Mouse (Mus musculus): ENCODE results near the gene Nenf. TPM values are rescaled to one million over a fixed set of nuclear protein-coding genes. Genes with fewer than 3 reads are reported as not detected.

Gene Nenf
- polyA plus RNA-seq, 1 experiment from 2014 or later: 70.5 TPM

DNA sequence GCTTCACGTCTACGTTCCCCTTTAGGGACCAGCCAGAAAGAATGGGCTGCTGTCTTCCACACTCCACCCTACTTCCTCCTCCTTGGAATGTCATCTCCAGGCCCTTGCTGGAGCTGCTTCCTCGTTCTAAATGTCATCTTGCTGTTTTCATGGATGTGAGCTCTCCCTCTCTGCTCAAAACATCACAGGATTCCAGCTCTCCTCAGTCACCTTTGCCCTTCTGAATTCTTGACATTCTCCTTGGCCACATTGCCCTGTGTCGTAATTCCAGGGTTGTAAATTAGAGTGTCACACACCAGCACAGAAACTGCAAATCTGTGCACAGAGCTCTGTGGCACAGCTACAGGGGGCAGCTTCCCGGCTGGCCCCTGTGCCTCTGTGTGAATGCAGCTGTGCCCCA lies 50.1 kb downstream of the Nenf start:
- Histone ChIP-seq H3K4me3 (ENCODE audit: low read depth, low read length) (no peak overlapping the region), H3K9ac (ENCODE audit: low read length) (no peak overlapping the region), H3K4me2 (no peak overlapping the region), H3K27me3 (ENCODE audit: control insufficient read depth, insufficient read depth, low read length) (no peaks in the 10 kb centered on the region; the same call in 1 of the 2 replicates), H3K27ac (ENCODE audit: low read depth, low read length) (no peak overlapping the region), H3K36me3 (ENCODE audit: control insufficient read depth, insufficient read depth, low read length) (no peaks in the 10 kb centered on the region), H3K4me1 (ENCODE audit: control insufficient read depth, insufficient read depth, low read length) (no peaks in the 10 kb centered on the region), H3K9me3 (ENCODE audit: control insufficient read depth, low read length) (no peaks in the 10 kb centered on the region)
- no peak for ATAC-seq (ENCODE audit: low FRiP score)
- DNase-seq (ENCODE audit: low spot score, missing footprints): no peak
- WGBS: 47% methylated on average over 5 of the region's 5 CpGs

DNA sequence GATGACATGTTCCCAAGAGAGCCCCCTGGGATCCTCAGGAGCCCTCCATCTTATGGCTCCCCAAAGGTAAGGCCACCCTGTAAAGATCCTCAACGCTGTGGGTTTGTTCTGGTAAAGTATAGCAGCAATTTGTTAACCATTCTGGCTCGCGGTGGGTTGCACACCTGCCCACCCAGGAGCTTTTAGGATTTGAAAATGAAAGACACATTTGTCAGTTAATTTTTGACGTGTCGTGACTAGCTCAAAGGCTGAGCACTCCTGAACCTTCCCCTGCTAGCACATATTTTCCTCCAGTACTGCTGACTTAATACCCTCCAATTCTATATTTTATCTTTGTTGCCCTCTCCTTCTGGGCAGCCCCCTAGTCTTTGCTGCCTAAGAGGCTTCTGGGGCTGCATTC lies 50.8 kb downstream of the Nenf start:
- no peak for DNase-seq (ENCODE audit: low spot score, missing footprints)
- Histone ChIP-seq H3K27me3 (ENCODE audit: control insufficient read depth, insufficient read depth, low read length) (no peaks in the 10 kb centered on the region; the same call in 1 of the 2 replicates), H3K36me3 (ENCODE audit: control insufficient read depth, insufficient read depth, low read length) (no peaks in the 10 kb centered on the region), H3K9me3 (ENCODE audit: control insufficient read depth, low read length) (no peaks in the 10 kb centered on the region), H3K27ac (ENCODE audit: low read depth, low read length) (no peak overlapping the region), H3K4me1 (ENCODE audit: control insufficient read depth, insufficient read depth, low read length) (no peaks in the 10 kb centered on the region), H3K9ac (ENCODE audit: low read length) (no peak overlapping the region), H3K4me2 (no peak overlapping the region), H3K4me3 (ENCODE audit: low read depth, low read length) (no peak overlapping the region)
- WGBS: 91% methylated on average over 5 of the region's 5 CpGs
- no peak for ATAC-seq (ENCODE audit: low FRiP score)

DNA sequence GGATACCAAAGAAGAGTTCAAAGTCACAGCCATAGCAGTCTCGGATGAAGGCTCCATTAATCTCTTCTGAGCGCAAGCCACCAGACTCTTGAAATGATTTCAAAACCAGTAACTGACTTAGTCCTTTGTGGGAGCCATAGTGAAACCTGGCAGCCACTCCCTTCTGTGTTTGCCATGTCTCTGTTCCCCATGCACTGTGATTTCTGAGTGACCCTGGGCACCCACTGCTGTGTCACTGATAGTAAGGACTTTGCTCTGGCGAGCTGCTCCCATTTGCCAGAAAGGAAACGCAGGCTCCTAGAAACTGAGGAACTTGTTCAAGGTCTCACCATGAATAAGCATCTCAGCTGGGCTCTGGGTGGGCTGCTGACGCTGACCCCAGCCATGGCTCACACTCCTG lies 54.5 kb downstream of the Nenf start:
- Histone ChIP-seq H3K27ac (ENCODE audit: low read depth, low read length) (no peak overlapping the region), H3K9ac (ENCODE audit: low read length) (no peak overlapping the region), H3K27me3 (ENCODE audit: control insufficient read depth, insufficient read depth, low read length) (no peaks in the 10 kb centered on the region; the same call in 1 of the 2 replicates), H3K4me2 (no peak overlapping the region), H3K4me3 (ENCODE audit: low read depth, low read length) (no peak overlapping the region), H3K9me3 (ENCODE audit: control insufficient read depth, low read length) (no peaks in the 10 kb centered on the region), H3K36me3 (ENCODE audit: control insufficient read depth, insufficient read depth, low read length) (no peaks in the 10 kb centered on the region), H3K4me1 (ENCODE audit: control insufficient read depth, insufficient read depth, low read length) (peaks cover 4% of the 10 kb centered on the region)
- no peak for ATAC-seq (ENCODE audit: low FRiP score)
- no peak for DNase-seq (ENCODE audit: low spot score, missing footprints)
- WGBS: 88% methylated on average over 5 of the region's 5 CpGs

DNA sequence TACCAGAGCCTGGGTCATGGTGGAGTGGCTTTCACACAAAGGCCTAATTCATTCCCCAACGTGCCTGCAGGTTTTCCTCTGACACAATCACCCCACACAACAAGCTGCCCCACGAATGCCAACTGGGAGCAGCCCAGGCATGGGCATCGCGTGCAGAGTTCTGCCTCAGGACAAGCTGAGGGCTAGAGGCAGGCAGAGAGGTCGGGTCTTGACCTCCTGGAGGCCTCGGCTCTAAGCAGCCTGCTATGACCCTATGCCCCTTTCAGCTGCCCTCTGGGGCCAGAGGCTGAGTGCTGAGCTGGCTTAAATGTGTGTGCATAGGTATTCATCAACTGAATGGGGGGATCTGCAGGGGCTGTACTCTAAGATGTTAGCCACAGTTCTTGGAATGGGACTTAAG lies 56.1 kb downstream of the Nenf start:
- no peak overlapping the region for H3K9ac ChIP-seq (ENCODE audit: low read length)
- no peaks in the 10 kb centered on the region; the same call in 1 of the 2 replicates for H3K27me3 ChIP-seq (ENCODE audit: control insufficient read depth, insufficient read depth, low read length)

DNA sequence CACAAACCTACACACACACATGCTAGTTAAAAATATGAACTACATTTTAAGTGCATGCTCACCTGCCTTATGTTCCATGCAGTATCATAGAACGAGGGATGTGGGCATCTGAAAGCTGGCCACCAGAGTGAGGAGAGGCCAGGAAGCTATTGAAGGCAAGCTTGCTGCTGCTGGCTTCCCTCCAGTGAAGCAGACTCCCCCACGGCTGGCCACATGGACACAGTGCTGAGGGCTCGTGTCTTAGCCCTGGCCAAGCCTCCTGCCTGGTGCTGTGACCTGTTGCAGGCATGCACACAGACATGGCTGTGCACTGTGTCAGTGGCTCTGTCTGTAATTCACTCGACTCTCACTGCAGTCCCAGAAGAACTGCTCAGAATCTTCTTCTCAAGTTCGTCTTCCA lies 58.3 kb downstream of the Nenf start:
- no peak overlapping the region for H3K4me2 ChIP-seq
- ATAC-seq (ENCODE audit: low FRiP score) (no peak), DNase-seq (ENCODE audit: low spot score, missing footprints) (peak; percentile 49)
- no peak overlapping the region for H3K27ac ChIP-seq (ENCODE audit: low read depth, low read length)
- no peaks in the 10 kb centered on the region; the same call in 1 of the 2 replicates for H3K27me3 ChIP-seq (ENCODE audit: control insufficient read depth, insufficient read depth, low read length)
- no peak overlapping the region for H3K4me3 ChIP-seq (ENCODE audit: low read depth, low read length)
- H3K9me3 ChIP-seq (ENCODE audit: control insufficient read depth, low read length): no peaks in the 10 kb centered on the region
- no peak overlapping the region for H3K9ac ChIP-seq (ENCODE audit: low read length)
- peaks cover 4% of the 10 kb centered on the region for H3K4me1 ChIP-seq (ENCODE audit: control insufficient read depth, insufficient read depth, low read length)
- H3K36me3 ChIP-seq (ENCODE audit: control insufficient read depth, insufficient read depth, low read length): no peaks in the 10 kb centered on the region
- WGBS: 79% methylated on average over 5 of the region's 5 CpGs

More for the DNA sequence above, 56.1 kb downstream of the Nenf start:
- H3K9me3 ChIP-seq (ENCODE audit: control insufficient read depth, low read length): no peaks in the 10 kb centered on the region
- H3K4me3 ChIP-seq (ENCODE audit: low read depth, low read length): no peak overlapping the region
- 16% methylated on average over 6 of the region's 6 CpGs for WGBS
- DNase-seq (ENCODE audit: low spot score, missing footprints) (peak; percentile 86), ATAC-seq (ENCODE audit: low FRiP score) (no peak)
- no peaks in the 10 kb centered on the region for H3K36me3 ChIP-seq (ENCODE audit: control insufficient read depth, insufficient read depth, low read length)
- no peak overlapping the region for H3K4me2 ChIP-seq
- no peak overlapping the region for H3K27ac ChIP-seq (ENCODE audit: low read depth, low read length)
- peaks cover 4% of the 10 kb centered on the region for H3K4me1 ChIP-seq (ENCODE audit: control insufficient read depth, insufficient read depth, low read length)

DNA sequence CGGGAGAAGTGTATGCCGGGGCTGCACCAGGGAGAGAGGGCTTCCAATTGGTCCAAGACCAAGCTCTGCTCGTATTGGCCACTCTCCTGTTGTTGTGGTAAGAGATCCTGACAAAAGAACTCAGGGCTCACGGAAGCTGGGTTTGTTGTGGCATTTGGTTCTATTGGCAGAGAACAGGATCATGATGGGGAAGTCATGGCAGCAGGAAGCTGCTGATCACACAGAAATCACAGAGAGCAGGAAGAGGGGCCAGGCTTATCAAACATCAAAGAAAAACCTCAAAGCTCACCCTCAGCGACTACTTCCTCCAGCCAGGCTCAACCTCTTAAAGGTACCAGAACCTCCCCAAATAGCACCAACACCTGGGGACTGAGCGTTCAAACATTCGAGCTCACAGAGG lies 58.9 kb downstream of the Nenf start:
- H3K27me3 ChIP-seq (ENCODE audit: control insufficient read depth, insufficient read depth, low read length): no peaks in the 10 kb centered on the region; the same call in 1 of the 2 replicates
- no peaks in the 10 kb centered on the region for H3K9me3 ChIP-seq (ENCODE audit: control insufficient read depth, low read length)
- H3K36me3 ChIP-seq (ENCODE audit: control insufficient read depth, insufficient read depth, low read length): no peaks in the 10 kb centered on the region
- WGBS: 37% methylated on average over 7 of the region's 7 CpGs
- no peak overlapping the region for H3K4me3 ChIP-seq (ENCODE audit: low read depth, low read length)
- no peak overlapping the region for H3K27ac ChIP-seq (ENCODE audit: low read depth, low read length)
- ATAC-seq (ENCODE audit: low FRiP score): no peak
- H3K4me1 ChIP-seq (ENCODE audit: control insufficient read depth, insufficient read depth, low read length): peaks cover 4% of the 10 kb centered on the region
- H3K9ac ChIP-seq (ENCODE audit: low read length): no peak overlapping the region
- H3K4me2 ChIP-seq: no peak overlapping the region
- no peak for DNase-seq (ENCODE audit: low spot score, missing footprints)

DNA sequence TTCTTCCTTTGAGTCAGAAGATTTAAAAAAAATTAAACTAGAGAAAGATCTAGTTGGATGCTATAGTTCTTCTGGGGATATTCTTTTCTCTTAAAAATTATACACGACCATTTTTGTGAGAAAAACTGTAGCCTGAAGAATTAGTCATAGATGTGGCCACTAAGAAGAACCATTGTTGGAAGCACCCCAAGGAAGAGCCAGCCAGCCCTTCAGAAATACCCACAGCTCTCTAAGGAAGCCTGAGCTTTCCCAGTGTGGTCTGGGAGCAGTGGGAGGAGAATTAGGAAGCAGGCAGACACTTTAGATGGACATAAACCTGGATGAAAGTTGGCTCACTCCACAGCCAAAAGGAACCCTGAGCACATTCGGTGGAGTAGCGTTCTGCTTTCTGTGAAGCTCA lies 59.5 kb downstream of the Nenf start:
- Histone ChIP-seq H3K9me3 (ENCODE audit: control insufficient read depth, low read length) (no peaks in the 10 kb centered on the region), H3K27ac (ENCODE audit: low read depth, low read length) (no peak overlapping the region), H3K4me2 (no peak overlapping the region), H3K9ac (ENCODE audit: low read length) (no peak overlapping the region), H3K36me3 (ENCODE audit: control insufficient read depth, insufficient read depth, low read length) (no peaks in the 10 kb centered on the region), H3K4me3 (ENCODE audit: low read depth, low read length) (no peak overlapping the region), H3K27me3 (ENCODE audit: control insufficient read depth, insufficient read depth, low read length) (no peaks in the 10 kb centered on the region; the same call in 1 of the 2 replicates), H3K4me1 (ENCODE audit: control insufficient read depth, insufficient read depth, low read length) (peaks cover 4% of the 10 kb centered on the region)
- WGBS: 62% methylated on average over 3 of the region's 3 CpGs
- DNase-seq (ENCODE audit: low spot score, missing footprints) (peak; percentile 33), ATAC-seq (ENCODE audit: low FRiP score) (no peak)

DNA sequence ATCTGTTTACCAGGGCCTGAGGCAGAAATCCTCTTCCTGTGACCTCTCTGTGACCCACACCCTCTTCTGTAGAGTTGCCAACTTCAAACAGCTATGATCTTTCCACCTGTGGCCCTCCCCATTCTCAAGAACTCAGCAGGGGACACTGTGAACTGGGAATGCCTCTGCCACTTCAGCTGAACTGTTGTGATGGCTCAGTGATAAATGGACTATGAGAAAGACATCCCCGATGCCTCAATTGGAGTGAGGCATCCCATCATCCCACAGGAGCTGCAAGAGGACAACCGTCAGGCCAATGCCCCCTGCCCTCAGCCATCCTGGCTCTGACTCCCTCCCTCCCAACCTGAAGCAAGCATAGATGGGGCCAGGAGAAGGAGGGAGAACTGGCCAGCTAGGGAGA lies 60.0 kb downstream of the Nenf start:
- no peak overlapping the region for H3K27ac ChIP-seq (ENCODE audit: low read depth, low read length)
- no peaks in the 10 kb centered on the region for H3K36me3 ChIP-seq (ENCODE audit: control insufficient read depth, insufficient read depth, low read length)
- no peak for ATAC-seq (ENCODE audit: low FRiP score)
- no peak overlapping the region for H3K4me3 ChIP-seq (ENCODE audit: low read depth, low read length)
- H3K9ac ChIP-seq (ENCODE audit: low read length): no peak overlapping the region
- no peaks in the 10 kb centered on the region for H3K9me3 ChIP-seq (ENCODE audit: control insufficient read depth, low read length)
- no peaks in the 10 kb centered on the region; the same call in 1 of the 2 replicates for H3K27me3 ChIP-seq (ENCODE audit: control insufficient read depth, insufficient read depth, low read length)
- DNase-seq (ENCODE audit: low spot score, missing footprints): peak; percentile 60
- 67% methylated on average over 2 of the region's 2 CpGs for WGBS
- H3K4me2 ChIP-seq: no peak overlapping the region
- peaks cover 4% of the 10 kb centered on the region for H3K4me1 ChIP-seq (ENCODE audit: control insufficient read depth, insufficient read depth, low read length)

DNA sequence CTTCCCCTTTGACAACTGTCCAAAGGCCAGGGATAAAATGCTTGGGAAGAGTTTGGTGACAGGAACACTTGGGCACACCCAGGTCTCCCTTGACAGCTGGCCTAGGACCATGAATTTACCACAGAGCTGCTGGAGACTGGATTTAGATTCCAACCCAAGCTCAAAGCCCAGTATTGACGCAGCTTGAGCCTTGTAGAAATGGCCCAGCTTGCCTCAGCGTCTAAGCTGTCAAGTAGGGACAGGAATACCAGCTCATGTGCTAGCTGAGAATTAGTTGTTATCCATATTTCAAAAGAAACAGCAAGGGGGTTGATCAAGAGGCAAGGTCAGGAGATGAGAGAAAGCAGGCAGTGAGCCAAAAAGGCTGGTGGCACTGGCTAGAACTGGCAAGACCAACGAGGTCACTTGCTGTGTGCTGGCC lies 60.6 kb downstream of the Nenf start:
- Histone ChIP-seq H3K36me3 (ENCODE audit: control insufficient read depth, insufficient read depth, low read length) (no peaks in the 10 kb centered on the region), H3K27ac (ENCODE audit: low read depth, low read length) (no peak overlapping the region), H3K4me2 (no peak overlapping the region), H3K27me3 (ENCODE audit: control insufficient read depth, insufficient read depth, low read length) (no peaks in the 10 kb centered on the region; the same call in 1 of the 2 replicates), H3K4me1 (ENCODE audit: control insufficient read depth, insufficient read depth, low read length) (peaks cover 4% of the 10 kb centered on the region), H3K9me3 (ENCODE audit: control insufficient read depth, low read length) (no peaks in the 10 kb centered on the region), H3K4me3 (ENCODE audit: low read depth, low read length) (no peak overlapping the region), H3K9ac (ENCODE audit: low read length) (no peak overlapping the region)
- DNase-seq (ENCODE audit: low spot score, missing footprints): no peak
- ATAC-seq (ENCODE audit: low FRiP score): no peak
- 82% methylated on average over 3 of the region's 3 CpGs for WGBS

Data from midbrain, embryonic 11.5 days (tissue).